Mouse (Mus musculus): ENCODE results near the gene Gatm.

Gatm gene

GRCm38 (mm10) chr2:122611654-122611973 is 511 bp upstream of the Gatm start:
- DNase-seq (ENCODE audit: extremely low read depth, low read depth, low spot score): no peak

- DNase-seq (ENCODE audit: extremely low read depth, low read depth, low spot score): no peak
These were observed 2.3 kb downstream of the Gatm start for GRCm38 (mm10) chr2:122608820-122609219.

GRCm38 (mm10) chr2:122605829-122606228 is 5.3 kb downstream of the Gatm start:
- DNase-seq (ENCODE audit: extremely low read depth, low read depth, low spot score): no peak

GRCm38 (mm10) chr2:122601354-122601753 is 9.7 kb downstream of the Gatm start:
- DNase-seq (ENCODE audit: extremely low read depth, low read depth, low spot score): no peak

DNA sequence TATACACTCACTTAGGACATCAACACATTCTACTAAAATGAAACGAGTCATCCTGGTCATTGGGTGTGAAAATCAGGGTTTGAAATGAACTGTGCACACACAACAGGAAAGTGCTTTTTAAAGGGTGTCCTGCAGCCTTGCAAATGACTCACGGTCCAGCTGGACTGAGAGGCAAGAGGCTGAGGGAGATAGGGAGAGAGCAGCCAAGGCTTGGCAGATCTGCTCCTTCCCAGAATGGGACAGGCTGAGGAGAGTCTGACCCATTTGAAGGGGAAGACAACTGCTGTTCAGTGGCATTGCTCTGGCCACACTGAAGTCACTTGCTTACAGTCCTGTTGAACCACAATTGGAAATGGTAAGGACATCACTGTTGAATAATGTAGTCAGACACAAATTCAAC is 11.4 kb downstream of the Gatm start:
- no peak for DNase-seq (ENCODE audit: extremely low read depth, low read depth, low spot score)

DNA sequence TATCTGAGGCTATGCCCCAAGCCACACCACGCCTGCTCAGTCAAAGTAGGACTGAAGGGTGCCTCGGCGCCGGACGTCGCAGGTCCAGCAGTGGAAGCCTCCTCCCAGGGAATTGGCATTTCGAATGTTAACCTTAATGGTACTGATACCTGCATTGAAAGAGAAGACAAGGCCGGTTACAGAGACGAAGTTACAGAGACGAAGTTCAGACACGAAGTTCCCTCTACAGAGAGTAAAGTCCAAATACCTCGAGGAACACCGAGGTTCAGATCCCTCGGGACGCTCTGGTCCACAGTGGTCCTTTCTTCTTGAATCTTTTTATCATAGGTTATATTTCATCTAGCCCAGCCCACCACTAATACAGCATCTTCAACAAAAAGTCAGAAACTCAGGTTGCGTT is 15.6 kb downstream of the Gatm start:
- no peak for DNase-seq (ENCODE audit: extremely low read depth, low read depth, low spot score)

GRCm38 (mm10) chr2:122591213-122591612 is 19.9 kb downstream of the Gatm start:
- DNase-seq (ENCODE audit: extremely low read depth, low read depth, low spot score): no peak

DNA sequence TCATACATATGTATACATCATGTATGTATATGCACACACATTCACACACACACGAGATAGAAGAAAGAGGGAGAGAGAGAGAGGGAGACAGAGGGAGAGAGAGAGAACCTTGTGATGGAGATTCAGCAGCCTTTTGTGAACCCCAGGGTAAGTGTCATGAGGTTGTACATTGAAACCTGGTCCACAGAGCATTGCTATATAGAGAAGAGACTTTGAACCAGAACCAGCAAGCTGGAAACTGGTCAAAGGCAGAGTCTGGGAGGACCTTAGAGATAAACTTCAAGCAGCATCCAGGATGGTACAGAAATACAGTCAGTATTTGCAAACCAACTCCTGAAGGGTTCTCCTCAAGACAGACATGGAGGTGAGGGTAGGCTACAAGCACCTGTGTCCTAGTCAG is 20.8 kb downstream of the Gatm start:
- DNase-seq (ENCODE audit: extremely low read depth, low read depth, low spot score): no peak

DNA sequence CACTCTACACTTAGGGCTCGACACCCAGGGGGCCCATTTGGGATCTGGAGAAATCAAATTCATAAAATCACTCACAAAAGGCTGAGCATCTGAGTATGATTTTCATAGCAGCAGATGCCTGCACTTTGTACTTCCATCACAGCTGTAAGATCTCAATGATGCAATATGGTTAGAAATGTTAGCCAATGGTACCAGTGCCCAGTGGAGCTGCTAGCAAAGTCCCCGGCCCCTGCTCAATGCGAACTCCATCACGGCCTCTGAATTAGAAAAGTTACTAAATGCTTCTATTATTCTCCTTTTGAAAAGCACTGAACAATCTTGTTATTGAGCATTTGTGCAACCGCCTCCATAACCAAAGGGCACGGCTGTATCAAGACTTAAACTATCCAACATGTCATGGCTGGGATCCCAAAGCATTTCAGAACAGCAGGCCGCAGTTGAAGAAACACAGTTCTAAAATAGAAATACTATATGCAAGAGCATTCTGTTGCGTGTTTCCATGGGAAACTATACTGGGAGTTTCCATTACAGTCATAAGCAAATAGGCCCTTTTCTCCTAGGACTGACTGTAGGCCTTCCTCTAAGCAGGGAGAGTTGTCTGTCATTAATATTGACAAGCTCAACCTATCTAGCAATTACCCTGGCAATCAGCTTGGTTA is 23.1 kb downstream of the Gatm start:
- DNase-seq (ENCODE audit: extremely low read depth, low read depth, low spot score): no peak

GRCm38 (mm10) chr2:122586258-122586657 is 24.8 kb downstream of the Gatm start:
- no peak for DNase-seq (ENCODE audit: extremely low read depth, low read depth, low spot score)

DNA sequence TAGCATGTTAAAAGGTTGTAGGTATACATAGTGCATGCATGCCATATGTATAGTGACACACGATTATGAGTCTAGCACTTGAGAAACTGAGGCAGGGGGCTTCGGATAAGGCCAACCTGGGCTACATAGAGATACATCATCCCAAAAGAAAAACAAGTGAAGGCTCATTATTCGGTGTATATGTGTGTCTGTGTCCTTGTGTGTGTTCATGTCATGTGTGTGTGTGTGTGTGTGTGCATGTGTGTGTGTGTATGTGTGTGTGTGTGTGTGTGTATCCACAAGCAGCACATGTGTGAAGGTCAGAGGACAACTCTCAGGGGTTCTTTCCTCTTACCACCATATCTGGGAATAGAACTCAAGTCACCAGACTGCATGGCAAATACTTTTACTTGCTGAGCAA is 28.8 kb downstream of the Gatm start:
- no peak for DNase-seq (ENCODE audit: extremely low read depth, low read depth, low spot score)

DNA sequence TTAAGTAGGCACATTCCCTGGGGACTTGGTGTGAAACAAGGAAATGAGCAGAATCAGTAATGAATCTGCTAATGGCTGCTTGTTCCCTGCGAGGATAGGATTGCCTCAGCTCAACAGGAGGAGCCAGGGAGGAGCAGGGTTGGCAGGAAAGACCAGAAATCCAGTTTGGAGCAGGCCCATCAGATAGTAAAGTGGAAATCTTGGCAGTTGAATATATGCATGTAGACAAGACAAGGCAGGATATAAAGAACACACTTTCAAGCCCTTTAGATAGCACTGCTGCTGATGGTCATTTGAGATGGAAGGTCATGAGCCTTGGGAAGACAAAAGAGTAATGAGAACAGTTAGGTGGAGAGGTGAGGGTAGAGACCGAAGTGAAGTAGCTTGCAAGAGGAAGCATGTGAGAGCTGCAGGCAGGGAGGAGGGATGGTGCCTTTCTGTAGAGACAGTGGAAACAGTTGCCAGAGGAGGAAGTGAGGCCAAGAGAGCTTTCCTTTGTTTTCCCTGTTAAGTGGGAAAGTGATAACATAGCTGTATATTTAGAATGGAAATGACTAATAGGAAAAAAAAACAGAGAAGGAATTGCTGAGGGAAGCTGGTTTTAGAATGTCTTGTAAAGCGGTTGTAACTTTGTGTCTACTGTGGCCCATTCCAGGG is 29.6 kb downstream of the Gatm start:
- DNase-seq (ENCODE audit: extremely low read depth, low read depth, low spot score): peak; percentile 57

- no peak for DNase-seq (ENCODE audit: extremely low read depth, low read depth, low spot score)
These were observed 30.7 kb downstream of the Gatm start for GRCm38 (mm10) chr2:122580426-122580825.

DNA sequence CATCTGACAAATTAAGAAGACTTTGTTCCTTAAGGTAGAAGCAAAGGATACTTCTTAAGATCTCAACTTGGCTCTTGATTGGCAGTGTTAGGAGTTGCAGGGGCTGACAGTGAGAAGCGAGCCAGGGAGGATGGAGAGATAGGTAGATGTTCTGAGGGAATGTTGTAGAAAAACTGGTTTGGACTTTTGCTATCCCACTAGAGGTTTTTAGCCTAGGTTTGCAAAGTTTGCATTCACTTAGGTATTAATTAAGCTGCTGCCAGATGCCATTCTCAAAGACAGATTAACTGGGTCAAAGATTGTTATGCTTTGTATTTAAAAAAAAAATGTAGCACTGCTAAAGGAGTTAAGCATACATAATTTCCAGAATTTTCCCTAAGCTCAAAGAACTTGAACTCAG is 33.8 kb downstream of the Gatm start:
- no peak for DNase-seq (ENCODE audit: extremely low read depth, low read depth, low spot score)

DNA sequence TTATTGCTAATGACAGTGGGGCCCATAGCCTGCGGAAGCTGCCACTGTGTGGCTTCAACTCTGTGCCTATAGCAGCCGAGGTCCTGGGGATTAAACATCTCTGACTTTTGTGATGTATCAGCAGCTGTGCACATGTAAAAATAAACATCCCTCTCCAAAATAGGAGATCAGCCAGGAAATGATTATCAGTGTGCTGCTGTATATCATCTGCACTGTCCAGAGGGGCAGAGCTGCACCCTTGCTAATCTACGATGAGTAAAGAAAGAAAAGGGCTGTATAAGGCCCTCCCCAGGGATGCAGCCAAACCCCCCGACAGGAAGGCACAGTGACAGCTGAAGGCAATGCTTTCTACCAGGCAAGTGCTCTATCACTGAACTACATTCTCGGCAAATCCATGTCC is 34.8 kb downstream of the Gatm start:
- no peak for DNase-seq (ENCODE audit: extremely low read depth, low read depth, low spot score)

- DNase-seq (ENCODE audit: extremely low read depth, low read depth, low spot score): no peak
These were observed 35.6 kb downstream of the Gatm start for GRCm38 (mm10) chr2:122575470-122575869.

DNA sequence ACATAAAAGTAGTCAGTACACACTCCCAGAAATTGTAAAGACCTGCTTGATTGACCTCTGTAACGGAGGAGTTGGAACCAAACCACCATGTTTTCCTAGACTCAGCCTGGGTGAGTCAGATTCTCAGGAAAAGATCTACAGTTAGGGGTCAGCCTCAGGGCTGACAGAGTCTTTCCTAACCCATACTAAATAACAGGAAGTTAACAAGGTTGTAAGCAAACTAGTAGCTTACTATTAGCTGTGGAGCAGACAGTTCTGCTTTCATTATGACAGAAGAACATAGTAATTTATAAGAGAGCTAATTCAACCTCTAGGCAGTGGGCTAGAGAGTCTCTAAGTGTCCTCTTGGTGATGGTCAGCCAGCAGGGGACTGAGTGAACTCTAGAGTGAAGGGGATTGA is 38.7 kb downstream of the Gatm start:
- DNase-seq (ENCODE audit: extremely low read depth, low read depth, low spot score): no peak

DNA sequence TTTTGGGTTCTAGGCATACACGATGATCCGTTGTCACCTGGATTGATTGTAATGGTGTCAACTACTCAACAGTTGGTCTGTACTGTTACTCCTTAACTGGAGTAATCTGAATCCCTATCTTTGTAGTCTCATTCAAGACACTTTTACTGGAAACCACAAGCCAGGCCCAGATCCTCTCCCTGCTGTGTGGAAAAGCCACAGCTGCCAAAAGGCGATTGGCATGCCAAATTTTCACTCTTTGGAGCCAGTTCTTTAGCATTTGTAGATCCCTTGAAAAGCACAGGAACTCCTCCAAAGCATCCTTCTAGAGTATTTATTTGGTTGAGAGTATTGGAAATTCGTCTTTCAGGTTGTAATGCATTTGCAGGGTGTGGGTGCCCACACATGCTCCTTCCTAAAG is 39.8 kb downstream of the Gatm start:
- no peak for DNase-seq (ENCODE audit: extremely low read depth, low read depth, low spot score)

- DNase-seq (ENCODE audit: extremely low read depth, low read depth, low spot score): no peak
These were observed 40.7 kb downstream of the Gatm start for GRCm38 (mm10) chr2:122570430-122570829.

DNA sequence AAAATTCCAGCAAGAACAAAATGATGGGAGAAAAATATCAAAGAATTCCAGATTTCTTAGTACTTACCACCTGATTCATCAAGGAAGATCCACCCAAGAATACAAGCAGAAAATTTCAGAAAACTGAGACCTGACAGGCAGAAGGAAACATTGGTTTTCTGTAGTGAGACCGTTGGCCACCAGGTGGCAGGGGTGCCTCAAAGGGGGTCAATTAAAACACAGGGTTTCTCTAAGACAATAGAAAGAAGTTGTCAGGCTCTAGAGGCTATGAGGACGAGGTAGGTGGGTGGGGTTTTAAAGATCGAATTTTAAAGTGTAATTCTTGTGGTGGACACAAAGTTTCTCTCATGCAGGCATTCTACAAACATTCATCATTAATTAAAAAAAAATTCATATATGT is 41.7 kb downstream of the Gatm start:
- no peak for DNase-seq (ENCODE audit: extremely low read depth, low read depth, low spot score)

GRCm38 (mm10) chr2:122562251-122562650 is 48.9 kb downstream of the Gatm start:
- DNase-seq (ENCODE audit: extremely low read depth, low read depth, low spot score): no peak

GRCm38 (mm10) chr2:122561221-122561620 is 49.9 kb downstream of the Gatm start:
- DNase-seq (ENCODE audit: extremely low read depth, low read depth, low spot score): no peak

- no peak for DNase-seq (ENCODE audit: extremely low read depth, low read depth, low spot score)
These were observed 52.8 kb downstream of the Gatm start for GRCm38 (mm10) chr2:122558317-122558716.
